Mouse (Mus musculus): ENCODE measurements around the gene Hdac10.

The Hdac10 gene

DNA sequence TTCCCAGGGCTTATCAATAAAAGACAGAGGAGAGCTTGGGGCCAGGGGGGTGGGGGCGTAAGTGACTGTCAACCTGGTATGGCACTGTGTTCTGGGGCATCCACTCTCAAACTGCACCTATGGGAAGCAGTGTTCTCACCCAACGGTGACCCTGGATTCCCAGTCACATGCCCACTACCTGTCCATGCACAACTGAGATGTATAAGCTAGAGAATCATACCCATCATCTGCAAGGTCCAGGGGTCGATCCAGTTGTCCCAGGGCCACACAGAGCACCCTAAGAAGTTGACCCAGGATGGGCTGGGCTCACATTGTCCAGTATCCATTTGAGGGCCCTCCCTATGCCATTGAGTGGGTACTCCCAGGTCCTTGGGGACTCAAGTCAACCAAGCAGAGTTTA is 4.2 kb downstream of the Hdac10 start:
- DNase-seq (ENCODE audit: low read depth, low spot score) = no peak

GRCm38 (mm10) chr15:89123595-89123994 is 4.9 kb downstream of the Hdac10 start:
- DNase-seq (ENCODE audit: low read depth, low spot score) = peak; percentile 79

- DNase-seq (ENCODE audit: low read depth, low spot score) = peak; percentile 96
Measured at GRCm38 (mm10) chr15:89122649-89123366, 5.7 kb downstream of the Hdac10 start, which contains the start of gene Tubgcp6. Gene Tubgcp6, minus strand, starts transcription at chr15:89123112.

DNA sequence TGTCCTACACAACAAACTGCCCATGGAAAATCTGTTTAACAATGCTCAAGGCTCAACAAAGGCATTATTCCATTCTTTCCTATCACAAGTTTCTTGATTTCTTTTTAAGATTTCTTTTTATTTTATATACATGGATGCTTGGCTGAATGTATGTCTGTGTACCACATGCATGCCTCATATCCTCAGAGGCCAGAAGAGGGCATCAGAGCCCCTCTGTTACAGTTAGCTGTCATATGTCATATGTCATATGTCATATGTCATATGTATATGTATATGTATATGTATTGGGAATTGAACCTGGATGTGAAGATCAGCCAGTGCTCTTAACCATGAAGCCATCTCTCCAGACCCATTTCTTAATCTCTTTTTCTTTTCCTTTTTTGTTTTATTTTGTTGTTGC is 10.5 kb downstream of the Hdac10 start:
- DNase-seq (ENCODE audit: low read depth, low spot score) = peak; percentile 36

GRCm38 (mm10) chr15:89110147-89110546 is 18.4 kb downstream of the Hdac10 start:
- no peak for DNase-seq (ENCODE audit: low read depth, low spot score)

- DNase-seq (ENCODE audit: low read depth, low spot score) = no peak
Measured at GRCm38 (mm10) chr15:89106976-89107375, 21.5 kb downstream of the Hdac10 start.

DNA sequence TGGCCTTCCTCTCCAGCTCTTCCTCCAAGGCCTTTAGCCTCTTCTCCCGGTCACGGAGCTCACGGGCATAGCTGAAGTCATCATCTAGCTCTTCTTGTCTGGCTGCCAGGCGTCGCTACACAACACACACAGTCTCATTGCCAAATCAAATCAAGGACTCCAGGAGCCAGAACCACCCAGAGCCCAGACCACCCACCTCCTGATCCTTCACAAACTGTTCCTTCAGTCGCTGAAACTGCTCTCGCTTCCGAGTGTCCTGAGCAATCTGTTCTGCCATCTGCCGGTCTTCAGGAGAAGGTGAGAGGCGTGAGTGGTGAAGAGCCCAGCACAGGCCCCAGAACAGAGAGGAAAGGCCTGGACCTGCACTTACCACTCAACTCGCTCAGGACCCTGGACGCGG is 22.4 kb downstream of the Hdac10 start:
- DNase-seq (ENCODE audit: low read depth, low spot score) = no peak

DNA sequence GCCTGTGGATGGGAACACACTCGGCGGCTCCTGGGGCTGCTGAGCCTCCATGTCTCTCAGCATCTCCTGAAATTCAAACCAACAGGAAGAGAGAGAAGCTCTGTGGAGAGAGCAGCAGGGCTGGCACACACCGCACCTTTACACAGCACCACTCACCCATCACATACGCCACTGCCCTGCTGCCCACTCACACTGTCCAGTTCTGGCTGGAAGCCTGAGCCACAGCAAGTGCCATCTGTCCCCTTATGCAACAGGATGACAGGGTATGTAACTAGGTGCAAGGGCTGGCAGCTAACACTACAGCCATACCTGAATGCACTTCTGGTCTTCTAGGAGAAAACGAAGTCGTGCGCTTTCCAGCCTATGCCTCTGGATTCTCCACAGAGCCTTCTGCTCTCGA is 24.1 kb downstream of the Hdac10 start:
- no peak for DNase-seq (ENCODE audit: low read depth, low spot score)

GRCm38 (mm10) chr15:89103921-89104320 is 24.6 kb downstream of the Hdac10 start:
- DNase-seq (ENCODE audit: low read depth, low spot score) = no peak

- DNase-seq (ENCODE audit: low read depth, low spot score) = no peak
Measured at GRCm38 (mm10) chr15:89102646-89103045, 25.9 kb downstream of the Hdac10 start.

DNA sequence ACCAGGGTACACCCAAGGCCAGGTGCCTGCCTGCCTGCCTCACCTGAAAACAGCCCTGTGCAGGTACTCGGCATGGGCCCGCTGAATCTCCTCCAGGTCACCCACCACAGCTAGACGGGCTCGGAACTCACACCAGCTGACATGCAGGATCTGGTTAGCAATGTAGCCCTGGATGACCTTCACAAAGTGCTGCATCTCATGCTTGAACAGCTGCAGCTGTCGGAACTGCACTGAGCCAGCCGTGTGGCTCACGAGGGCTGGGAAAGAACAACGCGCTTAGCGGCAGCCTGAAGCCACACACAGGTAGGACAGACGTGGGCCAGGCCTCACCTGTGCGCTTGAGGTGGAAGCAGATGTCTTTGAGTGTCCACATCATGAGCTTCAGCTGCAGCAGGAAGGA is 27.7 kb downstream of the Hdac10 start:
- no peak for DNase-seq (ENCODE audit: low read depth, low spot score)

DNA sequence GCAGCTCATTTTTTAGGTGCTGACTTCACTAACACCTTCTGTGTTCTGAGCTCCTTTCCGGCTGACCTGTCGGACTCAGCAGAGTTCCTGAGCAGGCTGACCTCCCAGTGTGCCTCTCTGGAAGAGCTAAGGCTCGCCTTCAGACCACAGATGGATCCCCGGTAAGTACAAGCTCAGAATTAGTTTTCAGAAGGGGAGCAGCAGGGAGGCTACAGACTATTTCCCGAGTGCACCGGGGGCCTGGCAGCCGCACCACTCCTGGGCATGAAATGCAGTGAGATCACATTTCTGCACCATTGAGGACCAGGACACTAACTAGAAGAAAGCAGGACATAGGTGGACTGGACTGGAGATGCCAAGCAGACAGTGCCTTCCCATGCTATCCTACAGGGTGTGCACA is 29.9 kb downstream of the Hdac10 start:
- DNase-seq (ENCODE audit: low read depth, low spot score) = no peak

- DNase-seq (ENCODE audit: low read depth, low spot score) = no peak
Measured at GRCm38 (mm10) chr15:89097450-89097849, 31.1 kb downstream of the Hdac10 start.

DNA sequence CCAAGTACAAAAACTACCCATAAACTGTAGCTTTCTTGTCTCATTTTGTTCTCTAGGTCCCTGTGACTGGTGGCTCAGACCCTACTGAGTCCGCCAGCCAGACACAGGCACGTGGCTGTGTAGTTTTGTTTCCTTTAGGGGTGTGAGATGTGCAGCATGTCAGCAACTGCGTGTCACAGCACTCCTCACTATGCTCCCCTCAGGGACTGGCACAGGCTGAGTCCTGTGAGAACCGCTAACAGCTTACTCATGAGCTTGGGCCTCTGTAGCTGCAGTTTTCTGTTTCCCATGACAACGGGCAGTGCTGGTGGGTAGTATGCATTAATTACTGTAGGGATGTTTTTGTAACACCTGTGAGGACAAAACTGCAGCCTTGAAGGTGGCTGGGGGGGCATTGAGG is 36.3 kb downstream of the Hdac10 start:
- no peak for DNase-seq (ENCODE audit: low read depth, low spot score)

DNA sequence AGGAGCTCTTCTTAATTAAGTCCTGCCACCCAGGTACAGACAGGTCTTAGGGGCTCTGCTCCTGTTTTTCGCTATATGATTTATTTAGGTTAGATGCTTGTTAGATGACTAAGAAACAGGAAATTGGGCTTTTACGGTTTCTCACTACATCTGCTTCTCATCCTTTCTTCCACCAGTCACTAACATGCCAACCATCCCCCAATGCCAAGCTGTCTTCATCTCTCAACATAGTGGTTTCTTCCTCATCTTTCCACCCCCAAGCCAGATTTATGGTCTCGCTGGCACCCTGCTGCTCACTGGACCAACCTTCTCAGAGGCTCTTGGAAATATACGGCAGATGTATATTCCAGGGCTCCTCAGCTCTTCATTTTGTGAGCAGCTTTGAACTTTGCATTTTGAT is 37.8 kb downstream of the Hdac10 start:
- DNase-seq (ENCODE audit: low read depth, low spot score) = no peak

DNA sequence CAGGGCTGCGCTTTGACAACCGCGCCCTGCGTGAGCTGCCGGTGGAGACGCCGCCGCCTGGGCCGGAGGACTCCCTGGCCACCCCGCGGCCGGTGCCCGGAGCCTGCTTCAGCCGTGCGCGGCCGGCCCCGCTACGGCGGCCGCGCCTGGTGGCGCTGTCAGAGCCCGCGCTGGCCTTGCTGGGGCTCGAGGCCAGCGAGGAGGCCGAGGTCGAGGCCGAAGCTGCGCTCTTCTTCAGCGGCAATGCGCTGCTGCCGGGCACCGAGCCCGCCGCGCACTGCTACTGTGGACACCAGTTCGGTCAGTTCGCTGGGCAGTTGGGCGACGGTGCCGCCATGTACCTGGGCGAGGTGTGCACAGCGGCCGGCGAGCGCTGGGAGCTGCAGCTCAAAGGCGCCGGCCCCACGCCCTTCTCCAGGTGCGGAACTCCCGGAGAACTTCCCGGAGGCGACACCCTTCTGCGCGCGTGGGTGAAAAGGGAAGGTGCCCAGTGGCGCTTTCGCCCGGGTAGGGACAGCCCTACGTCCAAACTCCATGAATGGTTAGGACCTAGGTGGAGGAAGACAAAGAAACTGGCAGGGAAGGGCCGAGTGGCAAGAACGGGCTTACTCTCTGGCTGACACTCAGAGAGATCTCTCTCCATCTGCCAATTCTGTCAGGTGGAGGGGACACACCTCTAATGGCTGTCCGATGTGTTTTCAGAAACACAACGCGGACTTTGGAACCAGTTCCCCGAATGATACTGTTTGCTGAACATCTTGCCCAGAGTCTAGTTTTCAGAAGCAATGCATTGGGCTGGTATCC is 39.0 kb downstream of the Hdac10 start:
- peak; percentile 41 for DNase-seq (ENCODE audit: low read depth, low spot score)

DNA sequence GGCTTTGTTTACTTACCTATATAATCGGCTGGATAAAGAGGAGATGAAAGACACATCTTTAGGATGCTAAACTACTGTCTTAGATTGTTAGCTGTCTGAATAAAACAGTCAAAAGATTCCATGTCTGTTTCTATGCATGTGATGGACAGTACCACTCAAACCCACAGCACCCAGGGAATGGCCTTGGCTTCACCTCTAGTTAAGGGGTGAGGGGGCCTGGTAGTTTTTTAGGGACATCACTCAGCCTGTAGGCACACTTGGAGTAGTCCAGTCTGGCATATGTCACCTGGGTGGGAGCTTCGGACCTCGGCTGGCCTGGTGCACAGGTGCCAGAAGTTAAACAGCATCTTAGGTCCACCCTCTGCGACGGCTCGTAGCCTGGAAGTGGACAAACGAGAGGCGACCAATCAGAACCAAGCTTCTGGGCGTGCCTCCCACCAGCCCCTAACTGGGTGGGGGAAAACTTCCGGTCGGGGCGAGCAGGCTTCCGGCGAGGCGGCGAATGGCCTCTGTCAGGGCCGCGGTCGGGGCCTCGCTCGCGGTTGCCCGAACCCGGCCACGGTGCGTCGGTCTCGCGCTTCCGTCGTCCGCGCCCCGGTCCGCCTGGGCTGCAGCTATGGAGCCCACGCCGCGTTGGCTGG is 39.8 kb downstream of the Hdac10 start, which contains the start of gene Selenoo:
Selenoo (plus strand) TSS at position 478 of the 641 bp plus-strand sequence.
- peak; percentile 91 for DNase-seq (ENCODE audit: low read depth, low spot score)

DNA sequence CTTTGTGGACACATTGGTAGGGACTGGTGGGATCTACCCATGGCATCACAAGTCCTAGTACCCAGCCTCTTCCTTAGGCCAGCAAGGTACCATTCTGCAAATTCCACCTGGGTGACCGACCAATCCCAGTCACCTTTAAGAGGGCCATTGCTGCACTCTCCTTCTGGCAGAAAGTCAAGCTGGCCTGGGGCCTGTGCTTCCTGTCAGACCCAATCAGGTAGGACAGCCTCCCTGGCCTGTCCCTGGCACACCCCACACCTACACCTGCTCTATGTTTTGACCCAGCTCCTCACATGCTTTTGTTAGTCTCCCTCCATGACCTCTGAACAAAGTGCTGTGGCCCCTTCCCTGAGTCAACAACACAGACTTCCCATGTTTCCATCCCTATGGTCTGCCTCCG is 43.7 kb downstream of the Hdac10 start:
- no peak for DNase-seq (ENCODE audit: low read depth, low spot score)

- no peak for DNase-seq (ENCODE audit: low read depth, low spot score)
Measured at GRCm38 (mm10) chr15:89083906-89084305, 44.6 kb downstream of the Hdac10 start.

- DNase-seq (ENCODE audit: low read depth, low spot score) = peak; percentile 91
Measured at GRCm38 (mm10) chr15:89078208-89078836, 50.2 kb downstream of the Hdac10 start.

DNA sequence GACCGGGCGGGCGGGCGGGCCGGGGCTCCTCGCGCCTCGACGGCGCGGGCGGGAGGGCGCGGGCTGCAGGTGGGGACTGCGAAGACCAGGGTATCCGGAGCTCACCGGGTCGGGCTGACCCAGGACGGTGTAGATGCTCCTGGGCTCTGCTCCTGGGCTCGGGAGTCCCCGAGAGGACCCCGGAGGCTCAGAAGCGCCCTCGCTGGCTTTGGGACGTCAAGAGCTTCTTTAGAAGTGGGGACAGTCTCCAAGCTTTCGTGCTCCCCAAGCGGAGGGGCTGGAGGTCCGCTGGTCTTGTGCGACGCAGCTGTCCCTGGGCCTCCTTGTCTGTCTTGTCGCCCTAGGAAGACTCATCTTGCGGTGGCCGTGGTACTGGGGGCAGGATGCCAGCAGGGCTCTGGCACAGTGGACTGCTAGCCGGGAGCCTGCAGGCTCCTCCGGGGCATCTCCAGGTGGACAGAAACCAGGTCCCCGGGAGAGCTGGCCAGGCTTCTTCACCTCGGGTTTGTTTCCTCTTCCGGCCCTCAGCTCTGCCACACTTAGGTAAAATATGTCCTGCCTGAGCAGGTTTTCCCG is 52.3 kb downstream of the Hdac10 start:
- DNase-seq (ENCODE audit: low read depth, low spot score) = peak; percentile 70
